Mouse (Mus musculus) CD4-positive, CD25-positive, alpha-beta regulatory T cell (primary cell): Measurements from ENCODE around the gene Obp1a. TPM values are rescaled to one million over a fixed set of nuclear protein-coding genes. Genes with fewer than 3 reads are reported as not detected.

ENCODE experiments used
- polyA plus RNA-seq: library from polyadenylated mRNA; unstranded; fragments of 100-300 nt; shearing (Covaris generic); gene quantifications from one replicate; pipeline ENCODE4 v1.2.1, GENCODE M21; 2017

The Obp1a gene
- polyA plus RNA-seq = not detected

GRCm38 (mm10) chrX:78091274-78091673 is at the start of gene Obp1a:
TSS of gene Obp1a (minus strand) at chrX:78091374.

GRCm38 (mm10) chrX:78125167-78125566 is 34.0 kb upstream of the Obp1a start, which contains the start of gene Gm5938:
TSS of gene Gm5938 (plus strand) at chrX:78125467.

Other genes with a start within 250 kb of the Obp1a start
- not detected for gene Pbsn, start 237.8 kb downstream of the Obp1a start, polyA plus RNA-seq
- not detected for gene Gm14744, start 226.6 kb downstream of the Obp1a start, polyA plus RNA-seq
- not detected for gene 5430402E10Rik, start 166.3 kb downstream of the Obp1a start, polyA plus RNA-seq
- gene Gm5938, start 34.1 kb upstream of the Obp1a start, polyA plus RNA-seq = not detected
- gene Obp1b, start 95.4 kb upstream of the Obp1a start, polyA plus RNA-seq = not detected
- gene Gm14743, start 154.5 kb upstream of the Obp1a start, polyA plus RNA-seq = not detected